Mouse (Mus musculus): ENCODE data around the gene Zfp445. TPM values are rescaled to one million over a fixed set of nuclear protein-coding genes. Genes with fewer than 3 reads are reported as not detected.

The Zfp445 gene
- polyA plus RNA-seq, 1 experiment from 2014 or later, result 12.0 TPM

GRCm38 (mm10) chr9:122823374-122824017, 42.3 kb downstream of the Zfp445 start:
- TF ChIP-seq CTCF (IDR thresholded peaks at IDR 0.05; ENCODE audit: low read depth), result no peak
- H3K27ac ChIP-seq (ENCODE audit: low read depth, low read length), result no peak overlapping the region

GRCm38 (mm10) chr9:122815239-122815851, 50.5 kb downstream of the Zfp445 start:
- peaks cover 17% of the 10 kb centered on the region for H3K36me3 ChIP-seq (ENCODE audit: control insufficient read depth, insufficient read depth)
- no peak for TF ChIP-seq CTCF (IDR thresholded peaks at IDR 0.05; ENCODE audit: low read depth)
- 39% methylated on average over 4 of the region's 4 CpGs for whole genome bisulfite sequencing
- no peak overlapping the region for H3K4me3 ChIP-seq (ENCODE audit: low read depth, low read length)
- peak; percentile 79 for ATAC-seq
- no peak overlapping the region for H3K4me2 ChIP-seq (replicated peaks; ENCODE audit: low read depth)
- no peak overlapping the region for H3K9ac ChIP-seq (ENCODE audit: low read depth, low read length)
- H3K9me3 ChIP-seq (ENCODE audit: control insufficient read depth), result no peaks in the 10 kb centered on the region
- H3K27ac ChIP-seq (ENCODE audit: low read depth, low read length), result 0 out of 2 replicates have a peak overlapping the region, but pooled peaks have one; percentile 22
- no peaks in the 10 kb centered on the region for H3K4me1 ChIP-seq (replicated peaks; ENCODE audit: control insufficient read depth, insufficient read depth, low read length)
- H3K27me3 ChIP-seq (replicated peaks; ENCODE audit: control insufficient read depth, insufficient read depth, low read length), result no peaks in the 10 kb centered on the region

More at GRCm38 (mm10) chr9:122823374-122824017, 42.3 kb downstream of the Zfp445 start:
- WGBS, result 42% methylated on average over 5 of the region's 5 CpGs
- Histone ChIP-seq H3K36me3 (ENCODE audit: control insufficient read depth, insufficient read depth) (peaks cover 37% of the 10 kb centered on the region), H3K9ac (ENCODE audit: low read depth, low read length) (no peak overlapping the region), H3K9me3 (ENCODE audit: control insufficient read depth) (no peaks in the 10 kb centered on the region), H3K4me3 (ENCODE audit: low read depth, low read length) (no peak overlapping the region), H3K4me2 (replicated peaks; ENCODE audit: low read depth) (no peak overlapping the region), H3K27me3 (replicated peaks; ENCODE audit: control insufficient read depth, insufficient read depth, low read length) (no peaks in the 10 kb centered on the region), H3K4me1 (replicated peaks; ENCODE audit: control insufficient read depth, insufficient read depth, low read length) (no peaks in the 10 kb centered on the region)
- peak; percentile 90 for ATAC-seq

GRCm38 (mm10) chr9:122814775-122815174, 51.0 kb downstream of the Zfp445 start:
- Histone ChIP-seq H3K4me1 (replicated peaks; ENCODE audit: control insufficient read depth, insufficient read depth, low read length) (no peaks in the 10 kb centered on the region), H3K27me3 (replicated peaks; ENCODE audit: control insufficient read depth, insufficient read depth, low read length) (no peaks in the 10 kb centered on the region), H3K36me3 (ENCODE audit: control insufficient read depth, insufficient read depth) (peaks cover 16% of the 10 kb centered on the region; the same call in 1 of the 2 replicates), H3K9me3 (ENCODE audit: control insufficient read depth) (no peaks in the 10 kb centered on the region), H3K27ac (ENCODE audit: low read depth, low read length) (no peak overlapping the region), H3K4me3 (ENCODE audit: low read depth, low read length) (no peak overlapping the region), H3K9ac (ENCODE audit: low read depth, low read length) (no peak overlapping the region), H3K4me2 (replicated peaks; ENCODE audit: low read depth) (no peak overlapping the region)
- 53% methylated on average over 2 of the region's 2 CpGs for WGBS
- ATAC-seq, result no peak; the same call in 1 of the 2 replicates
- peak; percentile 19 for TF ChIP-seq CTCF (IDR thresholded peaks at IDR 0.05; ENCODE audit: low read depth)

- WGBS, result 86% methylated on average over 5 of the region's 5 CpGs
- Histone ChIP-seq H3K27ac (ENCODE audit: low read depth, low read length) (no peak overlapping the region), H3K27me3 (replicated peaks; ENCODE audit: control insufficient read depth, insufficient read depth, low read length) (no peaks in the 10 kb centered on the region), H3K9ac (ENCODE audit: low read depth, low read length) (no peak overlapping the region), H3K36me3 (ENCODE audit: control insufficient read depth, insufficient read depth) (peaks cover 17% of the 10 kb centered on the region; the same call in 1 of the 2 replicates), H3K9me3 (ENCODE audit: control insufficient read depth) (no peaks in the 10 kb centered on the region), H3K4me1 (replicated peaks; ENCODE audit: control insufficient read depth, insufficient read depth, low read length) (no peaks in the 10 kb centered on the region), H3K4me2 (replicated peaks; ENCODE audit: low read depth) (no peak overlapping the region), H3K4me3 (ENCODE audit: low read depth, low read length) (no peak overlapping the region)
- ATAC-seq, result no peak
- TF ChIP-seq CTCF (IDR thresholded peaks at IDR 0.05; ENCODE audit: low read depth), result no peak
Measured at GRCm38 (mm10) chr9:122812386-122812785, 53.4 kb downstream of the Zfp445 start.

- no peak for ATAC-seq
- WGBS, result 97% methylated on average over 3 of the region's 3 CpGs
Measured at GRCm38 (mm10) chr9:122810212-122810611, 55.6 kb downstream of the Zfp445 start.

DNA sequence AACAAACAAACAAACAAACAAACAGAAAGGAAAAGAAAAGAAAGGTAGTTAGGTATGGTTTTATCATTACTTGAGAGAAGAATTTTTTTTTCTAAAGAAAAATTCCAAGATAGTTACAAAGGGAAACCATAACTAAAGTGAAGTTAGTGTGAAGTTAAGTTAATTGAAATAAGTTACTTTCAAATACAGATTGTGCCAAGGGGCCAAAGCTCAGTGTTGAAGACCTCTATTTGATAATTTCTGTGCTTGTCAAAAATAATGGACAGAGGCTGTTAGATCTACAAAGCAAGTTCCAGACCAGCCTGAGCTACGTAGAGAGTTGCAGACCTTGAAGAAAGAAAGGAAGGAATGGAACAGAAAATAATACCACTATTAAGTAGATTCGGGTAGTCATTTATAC, 58.6 kb downstream of the Zfp445 start:
- Histone ChIP-seq H3K4me2 (replicated peaks; ENCODE audit: low read depth) (no peak overlapping the region), H3K9me3 (ENCODE audit: control insufficient read depth) (no peaks in the 10 kb centered on the region), H3K9ac (ENCODE audit: low read depth, low read length) (no peak overlapping the region), H3K4me1 (replicated peaks; ENCODE audit: control insufficient read depth, insufficient read depth, low read length) (peaks cover 3% of the 10 kb centered on the region; the same call in 1 of the 2 replicates), H3K27me3 (replicated peaks; ENCODE audit: control insufficient read depth, insufficient read depth, low read length) (no peaks in the 10 kb centered on the region), H3K36me3 (ENCODE audit: control insufficient read depth, insufficient read depth) (peaks cover 17% of the 10 kb centered on the region; the same call in 1 of the 2 replicates), H3K27ac (ENCODE audit: low read depth, low read length) (no peak overlapping the region), H3K4me3 (ENCODE audit: low read depth, low read length) (no peak overlapping the region)
- ATAC-seq, result no peak
- WGBS, result 89% methylated on average over 2 of the region's 2 CpGs
- TF ChIP-seq CTCF (IDR thresholded peaks at IDR 0.05; ENCODE audit: low read depth), result no peak

More at GRCm38 (mm10) chr9:122810212-122810611, 55.6 kb downstream of the Zfp445 start:
- no peak overlapping the region for H3K9ac ChIP-seq (ENCODE audit: low read depth, low read length)
- no peak overlapping the region for H3K27ac ChIP-seq (ENCODE audit: low read depth, low read length)
- no peak for TF ChIP-seq CTCF (IDR thresholded peaks at IDR 0.05; ENCODE audit: low read depth)
- H3K4me3 ChIP-seq (ENCODE audit: low read depth, low read length), result no peak overlapping the region
- no peak overlapping the region for H3K4me2 ChIP-seq (replicated peaks; ENCODE audit: low read depth)
- no peaks in the 10 kb centered on the region for H3K9me3 ChIP-seq (ENCODE audit: control insufficient read depth)
- no peaks in the 10 kb centered on the region for H3K27me3 ChIP-seq (replicated peaks; ENCODE audit: control insufficient read depth, insufficient read depth, low read length)
- H3K4me1 ChIP-seq (replicated peaks; ENCODE audit: control insufficient read depth, insufficient read depth, low read length), result peaks cover 3% of the 10 kb centered on the region; the same call in 1 of the 2 replicates
- peaks cover 17% of the 10 kb centered on the region; the same call in 1 of the 2 replicates for H3K36me3 ChIP-seq (ENCODE audit: control insufficient read depth, insufficient read depth)
